Mouse (Mus musculus): ENCODE results near the gene Depdc5.
"Not testable (repeated sequence)": the region's sequence is repeated elsewhere in the genome, so short reads cannot be mapped to it uniquely, and the experiment has no call there.

The Depdc5 gene

DNA sequence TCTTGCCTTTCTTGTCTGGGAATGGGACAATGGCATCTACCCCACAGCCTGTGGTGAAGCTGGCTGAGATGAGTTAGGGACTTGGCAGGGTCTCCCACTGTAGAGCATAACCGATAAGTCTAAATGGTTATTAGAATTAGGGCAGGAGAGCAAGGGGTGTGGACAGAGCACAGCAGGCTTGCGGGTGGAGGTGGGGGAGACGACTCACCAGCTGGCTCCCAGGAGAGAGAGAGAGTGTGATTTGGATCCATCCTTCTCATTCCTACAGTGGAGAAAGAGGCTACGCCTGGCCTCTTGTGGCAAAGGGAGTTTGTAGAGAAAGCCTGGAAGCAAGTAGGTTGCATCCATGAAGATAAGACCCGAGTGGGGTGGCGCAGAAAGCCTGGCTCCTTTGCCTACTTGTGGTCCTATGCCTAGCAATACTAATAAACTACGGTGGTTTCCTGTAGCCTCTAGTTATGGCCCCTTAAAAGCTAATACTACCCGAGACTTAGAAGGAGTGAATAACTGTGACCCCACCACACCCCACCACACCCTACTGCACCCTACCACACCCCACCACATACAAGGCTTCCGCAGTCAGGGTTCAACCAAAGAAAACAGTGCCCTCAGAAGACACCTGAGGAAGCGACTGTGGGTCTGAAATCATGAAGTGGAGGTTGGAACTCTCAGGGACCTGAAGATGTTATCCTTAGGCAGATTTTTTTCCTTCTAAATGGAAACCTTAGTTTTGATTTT is 168.7 kb downstream of the Depdc5 start:
- no peak for DNase-seq (ENCODE audit: low spot score in 2 of 2)

DNA sequence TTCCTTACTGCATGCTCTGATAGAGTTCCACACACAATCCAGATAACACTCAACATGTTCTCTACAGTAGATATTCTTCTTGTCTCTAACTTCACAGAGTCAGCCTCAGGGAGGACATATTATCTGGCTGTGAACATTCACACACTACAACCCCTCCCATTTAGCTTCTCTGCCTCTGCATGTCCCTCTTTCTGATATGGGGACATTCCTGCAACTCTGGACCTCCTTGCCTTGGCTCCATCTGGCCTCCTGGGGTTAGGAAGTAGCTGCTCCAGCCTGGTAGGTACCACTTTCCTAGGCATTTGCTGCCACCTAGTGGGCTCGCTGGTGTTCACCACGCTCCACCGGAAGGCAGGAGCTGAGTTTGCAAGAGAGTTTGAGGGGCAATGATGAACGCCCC is 169.6 kb downstream of the Depdc5 start:
- DNase-seq (ENCODE audit: low spot score in 2 of 2): peak; percentile 44 to 78

DNA sequence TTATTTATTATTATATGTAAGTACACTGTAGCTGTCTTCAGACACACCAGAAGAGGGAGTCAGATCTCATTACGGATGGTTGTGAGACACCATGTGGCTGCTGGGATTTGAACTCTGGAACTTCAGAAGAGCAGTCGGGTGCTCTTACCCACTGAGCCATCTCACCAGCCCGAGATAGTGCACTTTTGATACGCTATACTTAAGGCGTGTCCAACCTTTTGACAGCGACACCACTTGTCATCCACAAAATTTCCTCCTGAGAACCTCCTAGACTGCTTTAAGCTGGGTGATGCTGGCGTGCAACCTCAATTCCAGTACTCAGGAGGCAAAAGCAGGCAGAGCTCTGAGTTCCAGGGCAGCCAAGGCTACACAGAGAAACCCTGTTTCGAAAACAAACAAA is 170.1 kb downstream of the Depdc5 start:
- not testable (repeated sequence) for DNase-seq (ENCODE audit: low spot score in 2 of 2)

DNA sequence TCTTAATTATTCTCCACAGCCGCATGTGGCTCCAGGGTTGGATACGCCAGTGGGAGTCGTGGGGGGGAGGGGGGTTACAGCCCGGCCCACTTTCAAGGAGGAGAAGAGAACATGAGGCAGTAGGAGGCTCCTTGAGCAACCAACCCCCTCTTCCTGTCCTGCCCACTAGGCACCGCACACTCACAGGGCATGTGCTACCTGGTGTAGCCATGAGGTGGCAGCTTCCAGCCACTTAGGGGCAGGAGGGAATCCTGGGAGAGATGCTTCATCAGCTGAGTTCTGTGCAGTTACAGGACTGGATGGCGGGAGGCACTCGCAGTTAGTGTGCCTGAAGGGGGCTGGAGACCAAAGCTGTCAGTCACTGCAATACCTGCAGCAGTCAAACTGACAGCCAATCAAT is 170.6 kb downstream of the Depdc5 start:
- peak in 1 of 2 experiments; percentile 40 for DNase-seq (ENCODE audit: low spot score in 2 of 2)

DNA sequence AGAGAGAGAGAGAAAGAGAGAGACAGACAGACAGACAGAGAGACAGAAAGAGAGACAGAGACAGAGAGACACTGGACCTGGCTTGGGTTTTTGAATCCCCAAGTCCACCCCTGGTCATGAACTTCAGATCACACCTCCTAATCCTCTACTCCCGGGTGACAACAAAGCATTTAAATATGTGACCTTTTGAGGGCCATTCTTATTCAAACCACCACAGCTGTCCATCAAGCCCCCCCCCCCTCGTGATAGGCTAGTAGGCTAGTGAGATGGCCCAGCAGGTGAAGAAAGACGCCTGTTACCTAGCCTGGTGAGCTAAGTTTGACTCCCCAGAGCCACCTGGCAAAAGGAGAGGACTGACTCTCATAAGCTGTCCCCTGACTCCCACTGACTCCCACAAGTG is 171.4 kb downstream of the Depdc5 start:
- no peak for DNase-seq (ENCODE audit: low spot score in 2 of 2)

DNA sequence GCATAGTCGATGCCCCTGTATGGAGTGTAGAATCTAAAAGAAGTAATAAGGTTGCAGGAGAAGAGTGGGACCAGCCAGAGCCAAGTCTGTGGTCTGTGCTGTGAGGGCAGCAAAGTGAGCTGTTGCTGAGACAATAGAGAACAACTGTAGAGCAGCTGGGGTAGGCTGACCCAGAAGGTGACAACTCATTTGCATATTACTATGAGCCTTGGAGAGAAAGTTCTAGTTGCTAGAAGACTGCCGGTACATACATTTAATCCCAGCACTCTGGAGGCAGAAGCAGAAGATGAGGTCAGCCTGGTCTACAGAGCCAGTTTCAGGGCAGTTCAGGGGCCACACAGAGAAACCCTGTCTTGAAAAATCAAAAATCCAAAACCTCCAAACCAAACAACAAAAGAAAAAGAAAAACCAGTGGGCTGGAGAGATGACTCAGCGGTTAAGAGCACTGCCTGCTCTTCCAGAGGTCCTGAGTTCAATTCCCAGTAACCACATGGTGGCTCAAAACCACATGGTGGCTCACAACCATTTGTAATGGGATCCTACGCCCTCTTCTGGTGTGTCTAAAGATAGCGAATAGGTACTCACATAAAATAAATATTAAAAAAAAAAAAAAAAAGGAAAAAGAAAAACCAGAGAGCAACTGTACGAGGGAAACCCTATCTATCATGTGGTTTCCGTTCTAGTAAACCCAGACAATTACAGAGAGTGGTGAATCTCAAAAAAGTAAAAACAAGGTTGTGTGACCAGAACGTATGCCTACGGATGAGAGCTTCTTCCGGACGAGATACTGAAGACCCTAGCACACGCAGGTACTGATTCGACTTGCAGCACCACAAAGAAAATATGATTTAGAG is 175.4 kb downstream of the Depdc5 start:
- no peak for DNase-seq (ENCODE audit: low spot score in 2 of 2)

DNA sequence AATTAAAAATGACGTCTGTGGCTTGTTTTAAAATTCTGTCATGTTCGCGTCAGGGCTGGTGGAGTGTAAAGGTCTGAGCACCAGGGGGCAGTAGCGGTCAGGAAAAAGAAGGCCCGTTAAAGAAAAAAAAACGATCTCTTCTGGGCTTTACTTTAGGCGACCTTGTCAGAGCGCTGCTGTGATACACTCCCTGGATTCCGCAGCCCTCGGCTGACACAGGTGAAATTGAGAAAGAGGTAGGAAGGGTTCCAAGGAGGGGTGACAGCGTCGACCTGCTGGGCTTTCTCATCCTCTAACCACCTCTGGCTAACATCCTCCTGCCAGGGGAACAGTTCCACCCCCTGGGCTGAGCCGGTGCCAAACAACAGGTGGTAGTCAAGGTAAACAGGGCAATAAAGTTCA is 176.0 kb downstream of the Depdc5 start:
- DNase-seq (ENCODE audit: low spot score in 2 of 2): peak; percentile 21 to 76

DNA sequence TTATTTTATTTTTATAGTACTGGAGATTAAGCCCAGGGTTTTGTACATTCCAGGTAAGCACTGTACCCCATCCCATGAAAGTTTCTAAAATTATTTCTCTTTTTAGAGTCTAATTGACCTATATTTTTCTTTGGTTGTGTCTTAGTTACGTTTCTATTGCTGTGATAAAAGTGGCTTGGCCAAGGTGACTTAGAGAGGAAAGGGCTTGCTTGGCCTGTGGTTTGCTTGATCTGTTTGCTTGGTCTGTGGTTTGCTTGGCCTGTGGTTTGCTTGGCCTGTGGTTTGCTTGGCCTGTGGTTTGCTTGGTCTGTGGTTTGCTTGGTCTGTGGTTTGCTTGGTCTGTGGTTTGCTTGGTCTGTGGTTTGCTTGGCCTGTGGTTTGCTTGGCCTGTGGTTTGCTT is 177.2 kb downstream of the Depdc5 start:
- not testable (repeated sequence) for DNase-seq (ENCODE audit: low spot score in 2 of 2)

DNA sequence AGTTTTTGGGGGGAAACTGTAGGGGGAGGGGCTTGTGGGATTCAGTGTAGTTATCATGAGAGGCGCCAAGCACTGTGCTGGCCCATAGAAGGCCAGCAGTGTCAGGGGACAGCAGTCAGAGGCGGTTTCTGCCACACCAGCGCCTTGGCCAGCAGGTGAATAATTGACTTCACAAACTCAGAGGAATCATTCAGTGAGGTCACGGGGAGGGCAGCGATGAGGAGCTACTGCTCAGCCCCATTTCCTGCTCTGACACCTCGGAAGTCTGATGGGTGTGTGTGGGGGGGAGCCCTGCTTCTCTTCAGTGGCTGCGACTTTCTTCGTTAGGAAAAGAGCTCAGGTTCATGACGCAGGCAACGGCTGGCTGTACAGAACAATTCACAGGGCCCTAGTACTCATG is 179.9 kb downstream of the Depdc5 start:
- no peak for DNase-seq (ENCODE audit: low spot score in 2 of 2)

All from thymus, postnatal 10 days (tissue).